Mouse (Mus musculus) neural tube, postnatal 0 days (tissue): ENCODE measurements around the gene Armh3. TPM values are rescaled to one million over a fixed set of nuclear protein-coding genes. Genes with fewer than 3 reads are reported as not detected.

Source experiments
- polyA plus RNA-seq: library from polyadenylated mRNA; unstranded; fragments of >200 nt; fragmentation: Nextera tagmentation; extraction: Ambion mirVana; gene quantifications from 2 replicates; pipeline ENCODE4 v1.2.1, GENCODE M21; 2015

The Armh3 gene
- polyA plus RNA-seq: 14.9 and 15.2 TPM in 2 replicates

DNA sequence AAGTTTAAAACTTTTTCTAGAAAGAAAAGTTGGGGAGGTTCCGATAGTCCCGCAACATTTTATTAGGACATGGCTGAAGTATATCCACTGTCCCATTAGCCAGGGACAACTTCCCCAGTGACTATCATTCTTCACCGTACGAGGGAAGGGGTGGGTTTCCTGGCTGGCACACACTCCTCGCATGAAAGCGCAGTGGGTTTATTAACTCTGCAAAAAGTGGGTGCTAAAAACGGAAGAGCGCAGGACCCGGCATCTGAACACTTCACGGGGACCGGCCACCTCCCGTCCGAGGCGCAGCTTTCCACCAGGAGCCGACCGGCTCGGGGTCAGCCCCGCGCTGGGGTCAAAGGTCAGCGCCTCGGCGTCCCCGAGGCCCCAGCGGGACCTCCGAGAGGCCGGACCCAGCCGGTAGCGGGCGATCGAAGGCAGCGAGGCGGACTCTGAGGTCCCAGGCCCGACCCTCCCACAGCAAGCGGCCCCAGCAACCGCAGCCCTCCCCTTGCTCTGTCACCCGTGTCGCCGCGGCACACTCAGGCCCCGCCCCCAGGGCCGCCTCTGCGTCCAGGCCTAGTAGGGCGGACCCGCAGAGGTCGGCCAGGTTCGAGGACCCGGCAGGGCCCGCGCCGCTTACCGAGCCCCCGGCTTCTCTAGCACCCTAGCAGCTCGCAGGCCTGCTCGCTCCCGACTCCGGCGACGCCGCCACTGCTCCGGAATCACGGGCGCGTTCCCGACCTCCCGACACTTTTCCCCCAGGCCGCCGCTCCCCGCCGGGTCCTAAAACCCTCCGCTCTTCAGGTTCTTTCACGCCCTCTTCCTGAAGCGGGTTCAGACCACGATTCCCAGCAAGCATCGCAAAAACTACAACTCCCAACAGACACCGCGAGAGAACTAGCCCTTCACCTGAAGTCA lies at the start of gene Armh3:
Gene Armh3 (minus strand): TSS at position 704 of the 909 bp plus-strand sequence.

DNA sequence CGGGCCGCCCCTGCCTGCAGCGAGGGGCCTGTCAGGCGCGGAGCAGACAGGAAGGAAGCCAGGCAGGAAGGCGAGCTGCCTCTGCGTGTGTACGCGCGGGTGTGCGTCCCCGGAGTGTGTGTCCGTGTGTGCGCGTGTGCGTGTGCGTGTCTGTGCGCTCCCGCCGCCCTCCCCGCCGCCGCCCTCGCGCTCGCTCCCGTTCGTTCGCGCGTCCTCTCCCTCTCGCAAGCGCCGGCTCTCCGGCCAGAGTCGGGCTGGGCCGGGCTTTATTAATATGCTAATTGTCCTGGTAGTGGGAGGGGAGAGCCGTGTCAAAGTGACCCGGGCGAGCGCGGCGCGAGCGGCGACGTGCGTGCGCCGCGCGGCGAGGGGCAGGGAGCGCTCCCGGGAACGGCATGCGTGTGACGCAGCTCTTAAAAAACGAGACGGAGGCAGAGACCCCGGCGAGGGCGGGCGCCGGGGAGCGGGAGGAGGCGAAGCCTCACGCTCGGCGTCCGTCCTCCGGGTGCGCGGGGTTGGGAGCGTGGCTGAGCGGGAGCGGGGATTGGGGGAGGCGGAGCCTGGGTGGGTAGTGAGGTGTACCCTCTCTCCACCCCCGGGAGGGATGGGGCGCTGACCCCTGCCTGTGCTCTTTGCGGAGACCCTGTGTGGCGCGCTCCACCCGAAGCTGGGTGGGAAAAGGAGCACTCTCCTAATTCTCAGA lies 46.9 kb upstream of the Armh3 start, which contains the start of gene Ldb1:
Gene Ldb1 (minus strand): TSS at position 222 of the 703 bp plus-strand sequence.

DNA sequence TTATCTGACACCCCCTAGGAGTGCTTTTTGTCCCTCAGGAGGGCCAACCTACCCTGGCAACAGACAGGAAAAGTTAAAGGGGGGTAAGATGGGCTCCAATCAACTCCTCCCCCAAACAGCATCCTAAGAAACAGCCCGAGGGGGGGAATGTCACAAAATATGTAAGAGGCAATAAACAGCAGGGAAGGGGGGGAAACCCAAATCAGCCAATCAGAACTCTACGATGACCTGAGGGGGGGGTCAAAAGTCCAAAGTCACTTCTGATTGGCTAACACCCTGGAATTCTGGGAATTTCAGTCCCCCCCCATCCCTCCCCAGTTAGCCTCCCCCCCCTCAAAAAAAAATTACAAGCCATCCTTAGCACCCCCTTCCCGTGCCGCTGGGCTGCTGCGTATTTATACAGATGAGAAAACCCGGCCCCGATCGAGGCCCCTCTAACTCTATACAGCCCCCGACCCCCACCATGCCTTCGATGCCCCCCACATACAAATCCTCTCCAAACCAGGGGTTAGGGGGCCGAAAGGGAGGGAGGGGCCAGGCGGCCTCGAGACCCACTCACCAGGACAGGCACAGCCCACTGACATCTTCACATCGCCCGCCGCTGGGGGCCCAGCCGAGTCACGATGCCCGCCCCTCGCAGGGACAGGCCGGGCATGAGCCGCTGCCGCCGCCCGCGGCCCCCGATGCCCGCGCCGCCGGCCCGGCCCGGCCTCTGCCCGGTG lies 46.1 kb upstream of the Armh3 start, which contains the start of gene Pprc1:
Gene Pprc1 (plus strand): TSS at position 616 of the 722 bp plus-strand sequence.

DNA sequence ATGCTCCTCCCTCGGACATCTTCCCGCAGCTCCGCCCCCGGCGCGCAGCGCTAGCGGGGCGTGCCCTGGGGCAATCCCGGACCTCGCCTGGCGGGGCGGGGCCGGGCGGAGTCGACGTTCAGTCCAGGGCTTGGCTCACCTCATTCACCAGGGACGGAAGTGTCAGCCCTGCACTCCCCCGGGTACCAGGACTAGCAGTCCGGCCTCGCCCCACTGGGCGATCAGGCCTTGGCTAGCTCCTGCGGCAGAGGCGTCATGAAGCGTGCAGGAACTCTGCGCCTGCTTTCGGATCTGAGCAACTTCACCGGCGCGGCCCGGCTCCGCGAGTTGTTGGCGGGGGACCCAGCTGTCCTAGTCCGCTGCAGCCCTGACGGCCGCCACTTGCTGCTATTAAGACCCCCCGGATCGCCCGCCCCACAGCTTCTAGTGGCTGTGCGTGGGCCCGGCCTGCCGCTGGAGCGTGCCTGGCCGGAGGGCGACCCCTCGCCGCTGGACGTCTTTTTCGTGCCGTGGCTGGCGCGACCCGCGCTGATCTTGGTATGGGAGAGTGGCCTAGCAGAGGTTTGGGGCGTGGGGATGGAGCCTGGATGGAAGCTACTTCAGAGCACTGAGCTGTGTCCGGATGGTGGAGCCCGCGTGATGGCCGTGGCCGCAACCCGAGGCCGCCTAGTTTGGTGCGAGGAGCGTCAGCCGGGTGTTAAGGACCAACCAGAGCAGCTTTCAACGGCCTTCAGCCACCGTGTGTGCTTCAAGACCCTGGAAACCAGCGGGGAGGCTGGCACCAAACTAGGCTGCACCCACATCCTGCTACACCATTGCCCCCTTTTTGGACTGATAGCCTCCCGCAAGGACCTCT lies 5.3 kb upstream of the Armh3 start, which contains the start of gene Hps6:
Gene Hps6 (plus strand): TSS at position 138 of the 856 bp plus-strand sequence.

GRCm38 (mm10) chr19:45815831-45816405 lies 182.4 kb downstream of the Armh3 start, which contains the start of gene Kcnip2:
Kcnip2 (minus strand) TSS chr19:45816061.

DNA sequence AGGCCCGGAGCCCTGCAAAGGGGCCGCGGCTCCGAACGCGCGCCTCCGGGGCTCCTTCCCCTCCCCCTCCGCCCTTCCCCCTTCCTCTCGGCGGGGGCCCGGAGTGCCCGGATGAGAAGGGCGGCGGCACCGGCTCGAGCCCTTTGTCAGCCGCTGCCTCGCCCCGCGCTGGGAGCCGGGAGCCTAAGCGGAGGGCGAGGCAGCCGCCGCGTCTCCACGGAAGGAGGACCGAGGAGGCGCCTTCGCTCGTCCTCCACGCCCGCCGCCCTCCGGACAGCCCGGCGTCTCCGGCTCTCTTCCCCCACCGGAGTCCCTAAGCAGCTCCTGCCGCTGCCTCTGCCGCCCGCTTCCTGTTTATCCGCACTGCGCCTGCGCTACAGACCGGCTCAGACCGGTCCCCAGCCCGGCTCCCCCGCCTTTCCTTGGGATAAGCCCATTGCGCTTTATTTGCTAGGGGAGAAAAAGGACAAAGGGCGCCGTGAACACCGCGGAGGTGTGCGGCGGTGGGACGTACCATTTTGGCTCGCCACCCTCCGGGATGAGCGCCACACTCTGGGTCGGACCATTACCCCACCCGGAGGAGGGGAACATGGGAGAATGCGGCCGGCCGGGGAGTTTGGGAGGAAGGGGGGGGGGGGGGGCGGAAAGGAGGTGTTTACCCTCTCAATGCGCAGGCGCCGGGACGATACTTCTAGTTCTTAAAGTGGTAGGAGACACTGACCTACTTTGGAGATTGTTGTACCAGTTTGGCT lies 214.9 kb downstream of the Armh3 start, which contains the start of gene Mgea5:
Gene Mgea5 (minus strand): TSS at position 657 of the 752 bp plus-strand sequence.

Other genes starting within 250 kb of the Armh3 start
- gene Npm3, start 248.9 kb downstream of the Armh3 start, polyA plus RNA-seq: 8.0 and 8.5 TPM in 2 replicates
- gene Mgea5, start 214.7 kb downstream of the Armh3 start, polyA plus RNA-seq: 55.1 and 56.3 TPM in 2 replicates
- 32.3 and 33.6 TPM in 2 replicates for gene Kcnip2, start 182.4 kb downstream of the Armh3 start, polyA plus RNA-seq
- 6.0 and 6.5 TPM in 2 replicates for gene Hps6, start 5.0 kb upstream of the Armh3 start, polyA plus RNA-seq
- 10.8 and 14.2 TPM in 2 replicates for gene Pprc1, start 46.4 kb upstream of the Armh3 start, polyA plus RNA-seq
- 86.9 and 88.2 TPM in 2 replicates for gene Ldb1, start 46.7 kb upstream of the Armh3 start, polyA plus RNA-seq
- gene Nolc1, start 77.4 kb upstream of the Armh3 start, polyA plus RNA-seq: 48.7 and 51.1 TPM in 2 replicates
- gene Elovl3, start 133.4 kb upstream of the Armh3 start, polyA plus RNA-seq: not detected in 2 replicates
- gene Pitx3, start 149.8 kb upstream of the Armh3 start, polyA plus RNA-seq: 0.14 and 0.38 TPM in 2 replicates
- gene Gbf1, start 154.0 kb upstream of the Armh3 start, polyA plus RNA-seq: 62.8 and 64.7 TPM in 2 replicates